Mouse (Mus musculus): ENCODE data around the gene Il1rn. TPM values are rescaled to one million over a fixed set of nuclear protein-coding genes. Genes with fewer than 3 reads are reported as not detected.

Il1rn gene
- polyA plus RNA-seq, 1 experiment, result 212 TPM

GRCm38 (mm10) chr2:24345056-24345455 lies 8.4 kb downstream of the Il1rn start:
- no peak overlapping the region for H3K27ac ChIP-seq (ENCODE audit: insufficient read depth, low read length)
- TF ChIP-seq POLR2A (IDR thresholded peaks at IDR 0.05; ENCODE audit: low read depth, low read length) (no peak), CTCF (IDR thresholded peaks at IDR 0.05; ENCODE audit: borderline replicate concordance, insufficient read depth, low read length) (no peak)
- no peak overlapping the region for H3K4me3 ChIP-seq (ENCODE audit: insufficient read depth, low read length)
- no peaks in the 10 kb centered on the region for H3K4me1 ChIP-seq (ENCODE audit: control insufficient read depth, insufficient read depth, low read length)

GRCm38 (mm10) chr2:24347926-24348325 lies 11.3 kb downstream of the Il1rn start:
- H3K27ac ChIP-seq (ENCODE audit: insufficient read depth, low read length), result no peak overlapping the region
- H3K4me1 ChIP-seq (ENCODE audit: control insufficient read depth, insufficient read depth, low read length), result no peaks in the 10 kb centered on the region
- TF ChIP-seq POLR2A (IDR thresholded peaks at IDR 0.05; ENCODE audit: low read depth, low read length), result no peak
- no peak for TF ChIP-seq CTCF (IDR thresholded peaks at IDR 0.05; ENCODE audit: borderline replicate concordance, insufficient read depth, low read length)
- H3K4me3 ChIP-seq (ENCODE audit: insufficient read depth, low read length), result no peak overlapping the region

GRCm38 (mm10) chr2:24351159-24351558 lies 14.5 kb downstream of the Il1rn start:
- Histone ChIP-seq H3K27ac (ENCODE audit: insufficient read depth, low read length) (no peak overlapping the region), H3K4me3 (ENCODE audit: insufficient read depth, low read length) (no peak overlapping the region), H3K4me1 (ENCODE audit: control insufficient read depth, insufficient read depth, low read length) (no peaks in the 10 kb centered on the region)
- TF ChIP-seq CTCF (IDR thresholded peaks at IDR 0.05; ENCODE audit: borderline replicate concordance, insufficient read depth, low read length), result no peak
- no peak for TF ChIP-seq POLR2A (IDR thresholded peaks at IDR 0.05; ENCODE audit: low read depth, low read length)

GRCm38 (mm10) chr2:24353042-24353441 lies 16.4 kb downstream of the Il1rn start:
- TF ChIP-seq CTCF (IDR thresholded peaks at IDR 0.05; ENCODE audit: borderline replicate concordance, insufficient read depth, low read length) (no peak), POLR2A (IDR thresholded peaks at IDR 0.05; ENCODE audit: low read depth, low read length) (no peak)
- Histone ChIP-seq H3K4me3 (ENCODE audit: insufficient read depth, low read length) (no peak overlapping the region), H3K4me1 (ENCODE audit: control insufficient read depth, insufficient read depth, low read length) (no peaks in the 10 kb centered on the region), H3K27ac (ENCODE audit: insufficient read depth, low read length) (no peak overlapping the region)

- Histone ChIP-seq H3K4me1 (ENCODE audit: control insufficient read depth, insufficient read depth, low read length) (no peaks in the 10 kb centered on the region), H3K4me3 (ENCODE audit: insufficient read depth, low read length) (no peak overlapping the region), H3K27ac (ENCODE audit: insufficient read depth, low read length) (no peak overlapping the region)
- TF ChIP-seq POLR2A (IDR thresholded peaks at IDR 0.05; ENCODE audit: low read depth, low read length) (no peak), CTCF (IDR thresholded peaks at IDR 0.05; ENCODE audit: borderline replicate concordance, insufficient read depth, low read length) (no peak)
Measured at GRCm38 (mm10) chr2:24357642-24358041, 21.0 kb downstream of the Il1rn start.

GRCm38 (mm10) chr2:24359347-24359746 lies 22.7 kb downstream of the Il1rn start:
- Histone ChIP-seq H3K4me3 (ENCODE audit: insufficient read depth, low read length) (no peak overlapping the region), H3K4me1 (ENCODE audit: control insufficient read depth, insufficient read depth, low read length) (no peaks in the 10 kb centered on the region), H3K27ac (ENCODE audit: insufficient read depth, low read length) (no peak overlapping the region)
- TF ChIP-seq CTCF (IDR thresholded peaks at IDR 0.05; ENCODE audit: borderline replicate concordance, insufficient read depth, low read length) (no peak), POLR2A (IDR thresholded peaks at IDR 0.05; ENCODE audit: low read depth, low read length) (no peak)

GRCm38 (mm10) chr2:24363818-24364217 lies 27.2 kb downstream of the Il1rn start:
- Histone ChIP-seq H3K4me3 (ENCODE audit: insufficient read depth, low read length) (no peak overlapping the region), H3K4me1 (ENCODE audit: control insufficient read depth, insufficient read depth, low read length) (no peaks in the 10 kb centered on the region), H3K27ac (ENCODE audit: insufficient read depth, low read length) (no peak overlapping the region)
- no peak for TF ChIP-seq CTCF (IDR thresholded peaks at IDR 0.05; ENCODE audit: borderline replicate concordance, insufficient read depth, low read length)
- no peak for TF ChIP-seq POLR2A (IDR thresholded peaks at IDR 0.05; ENCODE audit: low read depth, low read length)

- Histone ChIP-seq H3K4me1 (ENCODE audit: control insufficient read depth, insufficient read depth, low read length) (no peaks in the 10 kb centered on the region), H3K4me3 (ENCODE audit: insufficient read depth, low read length) (no peak overlapping the region), H3K27ac (ENCODE audit: insufficient read depth, low read length) (no peak overlapping the region)
- no peak for TF ChIP-seq POLR2A (IDR thresholded peaks at IDR 0.05; ENCODE audit: low read depth, low read length)
- no peak for TF ChIP-seq CTCF (IDR thresholded peaks at IDR 0.05; ENCODE audit: borderline replicate concordance, insufficient read depth, low read length)
Measured at GRCm38 (mm10) chr2:24366214-24366975, 29.7 kb downstream of the Il1rn start.

GRCm38 (mm10) chr2:24367030-24367894 lies 30.6 kb downstream of the Il1rn start, which contains the start of gene Psd4:
Gene Psd4, plus strand, starts transcription at chr2:24367580.
- Histone ChIP-seq H3K27ac (ENCODE audit: insufficient read depth, low read length) (no peak within 1 kb of the TSS), H3K4me1 (ENCODE audit: control insufficient read depth, insufficient read depth, low read length) (no peaks in the 10 kb centered on the region), H3K4me3 (ENCODE audit: insufficient read depth, low read length) (peak within 1 kb of the TSS; percentile 18)
- TF ChIP-seq CTCF (IDR thresholded peaks at IDR 0.05; ENCODE audit: borderline replicate concordance, insufficient read depth, low read length), result no peak
- TF ChIP-seq POLR2A (IDR thresholded peaks at IDR 0.05; ENCODE audit: low read depth, low read length), result no peak

GRCm38 (mm10) chr2:24367895-24368261 lies 31.2 kb downstream of the Il1rn start:
- Histone ChIP-seq H3K4me1 (ENCODE audit: control insufficient read depth, insufficient read depth, low read length) (no peaks in the 10 kb centered on the region), H3K4me3 (ENCODE audit: insufficient read depth, low read length) (no peak overlapping the region), H3K27ac (ENCODE audit: insufficient read depth, low read length) (no peak overlapping the region)
- TF ChIP-seq POLR2A (IDR thresholded peaks at IDR 0.05; ENCODE audit: low read depth, low read length) (no peak), CTCF (IDR thresholded peaks at IDR 0.05; ENCODE audit: borderline replicate concordance, insufficient read depth, low read length) (no peak)
